Mouse (Mus musculus) bone marrow, adult 2 months (tissue): Measurements from ENCODE around the gene Gas6.

Source experiments
- CTCF ChIP-seq: fragments of 200-500 bp; IDR thresholded peaks from 2 replicates; pipeline ENCODE4 v1.5.1; 2011; ENCODE audit warnings: low read length, control low read depth; ENCODE audit not compliant: control insufficient read depth, insufficient read depth
- POLR2A ChIP-seq: fragments of 200-500 bp; IDR thresholded peaks from 2 replicates; pipeline ENCODE4 v1.6.1; 2011; ENCODE audit warnings: low read depth, mild to moderate bottlenecking, control low read depth, low read length, borderline replicate concordance; ENCODE audit not compliant: control insufficient read depth

DNA sequence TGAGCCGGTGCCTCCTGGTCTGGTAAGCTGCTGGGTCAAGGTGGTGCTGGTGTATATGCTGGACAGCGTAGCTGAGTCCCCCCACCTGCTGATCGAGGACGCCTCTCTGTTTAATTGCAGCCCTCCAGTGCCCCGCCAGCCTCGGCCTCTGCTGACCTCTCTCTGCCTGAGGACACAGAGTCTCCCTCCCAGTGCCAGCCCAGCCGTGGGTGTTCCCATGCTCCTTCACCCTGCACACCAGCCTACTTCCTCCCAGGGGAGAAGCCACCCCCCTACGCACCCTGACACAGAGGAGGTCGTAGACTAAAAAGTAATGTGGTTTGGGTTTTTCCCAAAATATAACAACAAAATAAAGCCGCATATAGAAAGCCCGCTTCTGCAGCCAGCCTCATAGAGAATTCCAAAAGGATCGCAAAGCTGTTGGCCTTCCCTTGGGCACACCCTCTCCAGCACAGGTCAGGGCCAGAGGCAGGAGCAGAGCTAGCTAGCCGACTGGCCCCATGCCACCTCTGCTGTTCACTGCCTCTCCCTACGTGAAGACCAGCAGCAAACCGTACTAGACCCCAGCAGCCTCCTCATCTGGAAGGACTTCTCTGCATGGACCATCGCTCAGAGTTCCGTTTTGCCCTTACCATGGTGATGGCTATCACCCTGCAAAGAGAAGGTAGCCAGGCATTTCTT, 33.1 kb downstream of the Gas6 start:
- TF ChIP-seq CTCF (no peak), POLR2A (no peak)
